Mouse (Mus musculus) liver, embryonic 14.5 days (tissue): ENCODE measurements at regions not wholly inside any gene's neighbourhood (a gene's known extent, or its start where the extent isn't known, plus 50 kb on each side); places are given as distances from the start of the nearest gene placed in this dataset.

ENCODE experiments used
- ATAC-seq: fragments of 200-750 bp; cut with Nextera tagmentation; 2 replicates; pipeline ENCODE4 v1.8.0; 2017; ENCODE audit warnings: moderate number of reproducible peaks, mild to moderate bottlenecking, moderate library complexity; ENCODE audit not compliant: insufficient read depth
- DNase-seq, 3 experiments: peaks; one replicate each; pipeline ENCODE4 v3.0.0-alpha.2; 2012 to 2013; ENCODE audit warnings: low read depth in 3 of 3, low spot score in 3 of 3
- H3K27ac ChIP-seq: fragments of 300-500 bp; sonication (generic); 2 replicates; pipeline ENCODE4 v1.5.1; 2014; ENCODE audit warnings: moderate library complexity, mild to moderate bottlenecking, control low read depth, inconsistent platforms
- H3K27me3 ChIP-seq: fragments of 300-500 bp; sonication (generic); 2 replicates; pipeline ENCODE4 v1.6.1; 2014; ENCODE audit warnings: mild to moderate bottlenecking, low read length, moderate library complexity; ENCODE audit not compliant: control insufficient read depth, insufficient read depth
- H3K36me3 ChIP-seq: fragments of 300-500 bp; sonication (generic); replicated peaks from 2 replicates; pipeline ENCODE4 v1.6.1; 2014; ENCODE audit warnings: low read depth; ENCODE audit not compliant: control insufficient read depth, insufficient read depth
- H3K4me1 ChIP-seq, 2 experiments: fragments of 200-500 bp in 1 of 2; fragments of 300-500 bp in 1 of 2; sonication (generic) in 1 of 2; replicated peaks; 2 replicates each; pipeline ENCODE4 v1.6.1; 2012 to 2014; ENCODE audit warnings: antibody characterized with exemption in 1 of 2, inconsistent platforms in 1 of 2, low read length in 1 of 2; ENCODE audit not compliant: control insufficient read depth in 2 of 2, insufficient read depth in 2 of 2
- H3K4me2 ChIP-seq: fragments of 300-500 bp; sonication (generic); 2 replicates; pipeline ENCODE4 v1.6.1; 2014; ENCODE audit warnings: low read depth, mild to moderate bottlenecking, control low read depth, moderate library complexity
- H3K4me3 ChIP-seq, 2 experiments: fragments of 200-500 bp in 1 of 2; fragments of 300-500 bp in 1 of 2; sonication (generic) in 1 of 2; 2 replicates each; pipeline ENCODE4 v1.5.1; 2012 to 2014; ENCODE audit warnings: low read depth in 2 of 2, low read length in 2 of 2, mild to moderate bottlenecking in 2 of 2, control low read depth in 1 of 2, inconsistent platforms in 1 of 2, moderate library complexity in 1 of 2; ENCODE audit not compliant: insufficient read depth in 1 of 2
- H3K9ac ChIP-seq: fragments of 300-500 bp; sonication (generic); replicated peaks from 2 replicates; pipeline ENCODE4 v1.6.1; 2014; ENCODE audit warnings: mild to moderate bottlenecking, control low read depth, moderate library complexity
- H3K9me3 ChIP-seq: fragments of 300-500 bp; sonication (generic); 2 replicates; pipeline ENCODE4 v1.6.1; 2016; ENCODE audit warnings: low read length, mixed read lengths; ENCODE audit not compliant: control insufficient read depth
- CTCF ChIP-seq: IDR thresholded peaks from 2 replicates; pipeline ENCODE4 v1.5.1; 2016; ENCODE audit warnings: antibody characterized with exemption, low read depth, control low read depth
- EP300 ChIP-seq: IDR thresholded peaks from 2 replicates; pipeline ENCODE4 v1.6.1; 2016; ENCODE audit warnings: antibody characterized with exemption, low read depth
- WGBS: fragments of 180-500 bp; shearing (Covaris S2); extraction: QIAGEN DNeasy Blood & Tissue Kit; methylation state at CpG from one replicate; pipeline ENCODE4 v1.1.7; 2014; ENCODE audit not compliant: insufficient replicate concordance; 5-methylcytosine and 5-hydroxymethylcytosine counted together

DNA sequence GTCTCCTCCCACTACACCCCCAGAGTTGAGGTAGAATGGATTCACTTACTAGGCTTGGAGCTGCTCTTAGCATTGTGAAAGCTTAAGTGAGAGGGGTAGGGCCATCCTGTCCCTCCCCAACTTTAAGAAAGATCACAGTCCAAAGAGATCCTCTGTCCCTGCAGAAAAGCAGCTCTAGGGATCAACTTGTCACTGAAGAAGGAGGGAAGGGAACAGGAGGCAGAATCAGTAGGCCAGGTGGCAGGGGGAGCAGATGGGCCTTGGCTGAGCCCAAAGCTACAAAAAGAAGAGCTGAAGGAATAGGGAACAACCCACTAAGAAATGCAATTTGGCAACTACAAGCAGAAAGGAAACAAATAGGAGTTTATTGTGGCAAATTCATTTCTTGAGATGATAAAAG lies 634.4 kb downstream of the Inhba start:
- Histone ChIP-seq H3K4me1 (no peaks in the 10 kb centered on the region), H3K36me3 (no peaks in the 10 kb centered on the region), H3K9ac (no peak overlapping the region), H3K4me3 (no peak overlapping the region), H3K27ac (no peak overlapping the region), H3K9me3 (no peaks in the 10 kb centered on the region), H3K27me3 (no peaks in the 10 kb centered on the region), H3K4me2 (no peak overlapping the region)
- DNase-seq (no peak), ATAC-seq (no peak)
- no peak for TF ChIP-seq CTCF
- TF ChIP-seq EP300: no peak

DNA sequence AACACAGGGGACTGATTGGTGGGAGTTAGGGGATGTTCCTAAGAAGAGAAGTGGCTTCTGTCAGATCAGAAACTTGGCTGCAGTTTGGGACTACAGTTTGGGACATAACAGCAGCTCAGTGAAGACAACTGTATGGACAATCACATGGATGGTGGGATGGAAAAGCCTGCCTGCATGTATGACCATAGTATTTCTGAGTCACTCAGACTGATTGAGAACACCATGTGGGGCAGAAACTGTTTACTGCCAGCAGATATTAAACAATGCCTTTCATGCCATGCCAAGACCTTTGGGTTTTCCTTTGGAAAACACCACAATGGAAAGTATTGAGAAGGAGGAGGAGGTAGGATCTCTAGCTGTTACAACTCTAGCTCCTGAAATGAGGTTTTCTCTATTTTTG lies 635.0 kb downstream of the Inhba start:
- TF ChIP-seq EP300: no peak
- TF ChIP-seq CTCF: no peak
- no peak overlapping the region for H3K9ac ChIP-seq
- H3K9me3 ChIP-seq: no peaks in the 10 kb centered on the region
- no peak for DNase-seq
- H3K4me1 ChIP-seq: no peaks in the 10 kb centered on the region
- H3K27ac ChIP-seq: no peak overlapping the region
- H3K4me3 ChIP-seq: no peak overlapping the region
- no peak overlapping the region for H3K4me2 ChIP-seq
- no peaks in the 10 kb centered on the region for H3K36me3 ChIP-seq
- ATAC-seq: no peak
- no peaks in the 10 kb centered on the region for H3K27me3 ChIP-seq

DNA sequence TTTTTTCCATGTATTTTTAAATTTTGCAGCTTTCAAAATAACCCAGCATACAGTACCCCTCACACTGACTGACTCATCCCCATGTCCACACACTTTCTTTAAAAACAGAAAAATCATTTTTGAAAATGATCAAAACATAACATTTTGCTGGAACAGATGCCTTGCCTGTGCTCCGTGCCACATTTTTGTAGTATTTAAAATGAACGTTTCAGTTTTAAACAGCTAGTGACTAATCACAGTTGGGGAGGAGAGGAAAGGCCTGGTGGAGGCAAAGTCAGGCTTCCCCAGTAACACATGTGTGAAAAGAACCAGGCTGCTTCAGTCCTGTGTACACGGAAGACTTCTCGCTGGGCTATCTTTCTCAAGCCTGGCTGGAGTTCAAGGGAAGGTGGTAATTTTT lies 644.5 kb downstream of the Inhba start:
- H3K27ac ChIP-seq: no peak overlapping the region
- TF ChIP-seq EP300: no peak
- TF ChIP-seq CTCF: no peak
- H3K4me3 ChIP-seq: no peak overlapping the region
- H3K9ac ChIP-seq: no peak overlapping the region
- no peaks in the 10 kb centered on the region for H3K4me1 ChIP-seq
- ATAC-seq (no peak), DNase-seq (no peak)
- 66% methylated on average over 4 of the region's 4 CpGs for WGBS
- no peaks in the 10 kb centered on the region for H3K9me3 ChIP-seq
- no peaks in the 10 kb centered on the region for H3K36me3 ChIP-seq
- no peak overlapping the region for H3K4me2 ChIP-seq
- no peaks in the 10 kb centered on the region for H3K27me3 ChIP-seq

DNA sequence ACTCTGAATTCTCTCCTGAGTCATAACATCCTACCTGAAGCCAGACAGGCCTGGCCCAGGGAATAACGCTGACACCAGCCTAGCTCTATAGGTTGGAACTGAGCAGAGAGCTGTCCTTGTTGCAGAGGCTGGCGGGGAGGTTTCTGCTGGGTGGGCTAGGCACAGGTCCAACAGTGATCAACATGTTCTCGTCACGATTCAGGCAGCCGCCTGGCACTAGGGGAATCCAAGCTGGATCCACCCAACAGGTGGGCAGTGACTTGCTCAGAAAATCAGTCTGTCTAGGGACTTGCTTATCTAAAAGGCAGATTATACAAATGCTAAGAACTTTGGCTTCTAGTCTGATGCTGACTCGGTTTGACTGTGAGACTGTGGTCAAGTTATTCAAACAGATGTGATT lies 648.2 kb downstream of the Inhba start:
- ATAC-seq (no peak), DNase-seq (no peak)
- no peak overlapping the region for H3K4me2 ChIP-seq
- no peaks in the 10 kb centered on the region for H3K27me3 ChIP-seq
- no peak for TF ChIP-seq CTCF
- TF ChIP-seq EP300: no peak
- no peak overlapping the region for H3K4me3 ChIP-seq
- no peak overlapping the region for H3K27ac ChIP-seq
- no peaks in the 10 kb centered on the region for H3K4me1 ChIP-seq
- no peak overlapping the region for H3K9ac ChIP-seq
- H3K9me3 ChIP-seq: no peaks in the 10 kb centered on the region
- 56% methylated on average over 6 of the region's 6 CpGs for WGBS
- H3K36me3 ChIP-seq: no peaks in the 10 kb centered on the region

DNA sequence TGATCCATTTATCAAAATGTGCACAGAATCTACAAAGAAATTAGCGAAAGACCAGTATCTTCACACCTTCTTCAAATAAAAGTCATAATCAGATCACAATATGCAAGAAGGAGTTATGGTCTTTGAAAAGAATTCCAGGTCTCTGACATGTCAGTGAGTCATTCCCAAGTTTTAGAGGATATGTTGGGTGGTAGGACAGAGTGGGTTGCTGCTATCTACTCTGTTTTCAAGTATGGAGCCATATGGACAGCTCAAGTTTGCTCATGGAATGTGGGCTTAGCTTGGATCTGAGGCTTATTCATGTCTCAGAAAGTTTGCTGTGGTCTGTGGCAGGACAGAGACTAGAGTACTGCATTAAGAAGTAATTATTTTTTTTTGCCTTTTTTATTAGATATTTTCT lies 657.0 kb downstream of the Inhba start:
- no peak for DNase-seq

DNA sequence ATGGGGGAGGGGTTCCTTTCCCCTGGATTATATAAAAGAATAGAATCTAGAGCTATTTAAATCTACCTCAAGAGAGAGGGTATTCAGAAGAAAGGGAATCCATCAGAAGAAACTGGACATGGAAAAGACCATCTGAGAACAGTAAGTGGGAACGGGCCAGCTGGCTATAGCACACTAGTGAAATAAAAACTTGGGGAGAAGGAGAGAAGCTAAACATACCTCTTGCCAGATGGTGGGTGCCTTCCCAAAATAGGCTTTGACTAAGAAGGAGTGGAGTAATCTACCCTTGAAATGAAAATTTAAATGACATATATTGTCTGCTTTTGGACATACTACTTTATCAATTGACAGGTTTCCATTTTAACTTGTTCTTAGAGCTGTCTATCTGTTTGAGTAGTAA lies 657.6 kb downstream of the Inhba start:
- Histone ChIP-seq H3K27me3 (no peaks in the 10 kb centered on the region), H3K4me3 (no peak overlapping the region), H3K36me3 (no peaks in the 10 kb centered on the region), H3K27ac (no peak overlapping the region), H3K4me2 (no peak overlapping the region), H3K4me1 (no peaks in the 10 kb centered on the region), H3K9ac (no peak overlapping the region), H3K9me3 (no peaks in the 10 kb centered on the region)
- ATAC-seq (no peak), DNase-seq (no peak)
- WGBS: 75% methylated on average over 1 of the region's 1 CpGs
- TF ChIP-seq EP300 (no peak), CTCF (no peak)

More for the DNA sequence above, 657.0 kb downstream of the Inhba start:
- WGBS: 64% methylated on average over 1 of the region's 1 CpGs
- H3K4me2 ChIP-seq: no peak overlapping the region
- no peaks in the 10 kb centered on the region for H3K27me3 ChIP-seq
- H3K27ac ChIP-seq: no peak overlapping the region
- H3K9ac ChIP-seq: no peak overlapping the region
- ATAC-seq: no peak
- H3K36me3 ChIP-seq: no peaks in the 10 kb centered on the region
- TF ChIP-seq CTCF (no peak), EP300 (no peak)
- no peak overlapping the region for H3K4me3 ChIP-seq
- no peaks in the 10 kb centered on the region for H3K9me3 ChIP-seq
- H3K4me1 ChIP-seq: no peaks in the 10 kb centered on the region
